Mouse (Mus musculus) liver, adult 2 months (tissue): ENCODE results near the gene Atp8b2. TPM values are rescaled to one million over a fixed set of nuclear protein-coding genes. Genes with fewer than 3 reads are reported as not detected.

Source experiments
- DNase-seq: peaks from one replicate; pipeline ENCODE4 v3.0.0-alpha.2; 2011; ENCODE audit warnings: low read depth, low spot score; ENCODE audit errors: extremely low read depth
- H3K27ac ChIP-seq: fragments of 200-500 bp; replicated peaks from 2 replicates; pipeline ENCODE4 v1.5.1; 2012; ENCODE audit warnings: low read depth, mild to moderate bottlenecking, control low read depth, inconsistent platforms, low read length; ENCODE audit not compliant: insufficient read depth
- H3K27me3 ChIP-seq: fragments of 200-500 bp; 2 replicates; pipeline ENCODE4 v1.6.1; 2012; ENCODE audit warnings: mild to moderate bottlenecking, moderate library complexity, low read length, inconsistent platforms; ENCODE audit not compliant: control insufficient read depth, insufficient read depth
- H3K36me3 ChIP-seq: fragments of 200-500 bp; 2 replicates; pipeline ENCODE4 v1.6.1; 2012; ENCODE audit warnings: low read length, inconsistent platforms; ENCODE audit not compliant: control insufficient read depth, insufficient read depth
- H3K4me1 ChIP-seq: fragments of 200-500 bp; 2 replicates; pipeline ENCODE4 v1.6.1; 2011; ENCODE audit warnings: low read length; ENCODE audit not compliant: control insufficient read depth, insufficient read depth
- H3K4me3 ChIP-seq: fragments of 200-500 bp; 2 replicates; pipeline ENCODE4 v1.5.1; 2011; ENCODE audit warnings: low read depth, mild to moderate bottlenecking, control low read depth, low read length, moderate library complexity; ENCODE audit not compliant: insufficient read depth
- H3K79me2 ChIP-seq: fragments of 200-500 bp; 2 replicates; pipeline ENCODE4 v1.6.1; 2012; ENCODE audit warnings: inconsistent platforms, mild to moderate bottlenecking, low read length, moderate library complexity; ENCODE audit not compliant: control insufficient read depth, insufficient read depth
- H3K9ac ChIP-seq: fragments of 200-500 bp; 2 replicates; pipeline ENCODE4 v1.6.1; 2012; ENCODE audit warnings: low read depth, mild to moderate bottlenecking, control low read depth, inconsistent platforms, low read length
- CTCF ChIP-seq: fragments of 200-500 bp; IDR thresholded peaks from 2 replicates; pipeline ENCODE4 v1.5.1; 2011; ENCODE audit warnings: low read depth, low read length, control low read depth
- POLR2A ChIP-seq: fragments of 200-500 bp; IDR thresholded peaks from 2 replicates; pipeline ENCODE4 v1.6.1; 2011; ENCODE audit warnings: low read length, control low read depth; ENCODE audit not compliant: insufficient read depth; ENCODE audit errors: extremely low read depth
- WGBS: fragments of 180-500 bp; shearing (Covaris S2); methylation state at CpG from one replicate; pipeline ENCODE4 v1.1.7; 2018; 5-methylcytosine and 5-hydroxymethylcytosine counted together
- polyA plus RNA-seq: library from polyadenylated mRNA; depleted of rRNA; stranded (reverse); fragments of >200 nt; gene quantifications from 2 replicates; pipeline ENCODE4 v1.2.3, GENCODE M21; 2012
- total RNA-seq: library from RNA; depleted of rRNA; stranded (reverse); fragments of >200 nt; gene quantifications from 2 replicates; pipeline ENCODE4 v1.2.3, GENCODE M21; 2014

Gene Atp8b2
- total and polyA plus RNA-seq, 2 experiments, result 2.3 to 4.0 TPM

DNA sequence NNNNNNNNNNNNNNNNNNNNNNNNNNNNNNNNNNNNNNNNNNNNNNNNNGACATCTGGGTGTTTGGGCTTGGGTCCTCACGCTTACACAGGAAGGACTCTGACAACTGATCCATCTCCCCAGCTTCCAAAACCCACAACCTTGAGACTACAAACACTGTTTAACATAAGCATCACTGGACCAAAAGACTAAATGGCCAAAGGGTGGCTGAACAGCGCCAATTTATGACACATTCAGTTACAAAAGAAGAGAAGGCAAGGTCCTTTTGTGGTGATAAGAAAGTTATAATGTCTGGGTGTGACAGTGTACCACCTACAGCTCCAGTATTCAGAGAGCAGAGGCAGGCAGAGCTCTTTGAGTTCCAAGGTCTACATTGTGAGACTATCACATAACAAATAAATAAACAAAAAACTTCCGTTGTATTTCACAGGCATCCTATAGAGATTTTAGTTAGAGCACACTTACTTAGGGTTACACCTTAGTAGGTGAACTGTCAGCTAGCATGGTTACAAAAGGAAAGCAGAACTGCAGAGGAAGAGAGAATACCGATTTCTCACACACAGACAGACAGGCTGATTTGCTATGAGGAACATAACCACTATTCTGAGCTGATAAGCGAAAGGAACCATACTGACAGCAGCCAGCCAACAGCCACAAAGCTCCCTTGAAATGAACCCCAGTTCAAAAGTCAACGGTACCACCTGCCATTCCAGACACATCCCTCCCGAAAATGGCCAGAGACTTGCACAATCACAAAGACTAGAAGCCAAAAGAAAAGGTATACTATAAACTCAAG is 6.9 kb downstream of the Atp8b2 start:
- no peaks in the 10 kb centered on the region for H3K4me1 ChIP-seq
- no peak overlapping the region for H3K9ac ChIP-seq
- no peak overlapping the region for H3K4me3 ChIP-seq
- TF ChIP-seq POLR2A, result no peak
- no peak for TF ChIP-seq CTCF
- WGBS, result 84% methylated on average over 7 of the region's 7 CpGs
- no peaks in the 10 kb centered on the region for H3K27me3 ChIP-seq
- H3K79me2 ChIP-seq, result no peaks in the 10 kb centered on the region
- H3K27ac ChIP-seq, result no peak overlapping the region
- DNase-seq, result no peak
- no peaks in the 10 kb centered on the region for H3K36me3 ChIP-seq

DNA sequence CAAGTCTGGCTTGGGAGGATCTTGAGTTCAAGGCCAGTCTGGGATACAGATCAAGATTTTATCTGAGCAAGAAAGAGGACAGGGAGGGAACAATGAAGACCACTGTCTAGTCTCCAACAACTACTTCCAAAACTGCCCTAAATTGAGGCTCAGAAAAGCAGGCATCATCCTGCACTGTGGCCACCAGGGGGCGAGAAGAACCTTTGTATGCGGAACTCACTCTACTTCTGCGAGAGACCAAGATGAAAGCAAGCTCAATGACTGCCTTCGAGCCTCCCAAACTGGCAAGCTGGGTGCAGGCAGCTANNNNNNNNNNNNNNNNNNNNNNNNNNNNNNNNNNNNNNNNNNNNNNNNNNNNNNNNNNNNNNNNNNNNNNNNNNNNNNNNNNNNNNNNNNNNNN is 9.9 kb downstream of the Atp8b2 start:
- WGBS, result under 1% methylated on average over 4 of the region's 4 CpGs
- Histone ChIP-seq H3K27ac (no peak overlapping the region), H3K79me2 (no peaks in the 10 kb centered on the region), H3K36me3 (no peaks in the 10 kb centered on the region), H3K27me3 (no peaks in the 10 kb centered on the region), H3K4me1 (no peaks in the 10 kb centered on the region), H3K9ac (no peak overlapping the region), H3K4me3 (no peak overlapping the region)
- peak; percentile 56 for DNase-seq
- TF ChIP-seq POLR2A (no peak), CTCF (peak; percentile 83)

DNA sequence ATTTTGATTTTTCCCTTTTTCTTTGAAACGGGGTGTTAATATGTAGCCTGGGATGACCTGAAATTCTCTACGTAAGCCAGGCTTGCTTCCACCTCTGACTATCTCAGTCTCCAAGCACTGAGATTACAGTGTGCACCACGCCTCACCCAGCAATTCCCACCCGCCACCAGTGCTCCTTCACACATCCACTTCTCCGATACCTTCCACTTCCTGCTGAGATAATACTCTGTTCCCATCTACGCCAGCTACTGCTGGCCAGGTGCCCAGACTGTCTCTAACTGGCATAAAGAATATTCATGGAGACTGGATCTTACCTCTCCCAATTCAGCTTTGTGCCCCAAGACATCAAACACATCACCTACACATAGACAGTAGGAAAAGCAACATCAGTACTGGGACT is 14.7 kb downstream of the Atp8b2 start:
- Histone ChIP-seq H3K79me2 (no peaks in the 10 kb centered on the region), H3K27ac (no peak overlapping the region), H3K4me3 (no peak overlapping the region), H3K36me3 (no peaks in the 10 kb centered on the region), H3K27me3 (no peaks in the 10 kb centered on the region), H3K9ac (no peak overlapping the region), H3K4me1 (no peaks in the 10 kb centered on the region)
- TF ChIP-seq CTCF (no peak), POLR2A (no peak)
- DNase-seq, result no peak
- 77% methylated on average over 6 of the region's 6 CpGs for WGBS

DNA sequence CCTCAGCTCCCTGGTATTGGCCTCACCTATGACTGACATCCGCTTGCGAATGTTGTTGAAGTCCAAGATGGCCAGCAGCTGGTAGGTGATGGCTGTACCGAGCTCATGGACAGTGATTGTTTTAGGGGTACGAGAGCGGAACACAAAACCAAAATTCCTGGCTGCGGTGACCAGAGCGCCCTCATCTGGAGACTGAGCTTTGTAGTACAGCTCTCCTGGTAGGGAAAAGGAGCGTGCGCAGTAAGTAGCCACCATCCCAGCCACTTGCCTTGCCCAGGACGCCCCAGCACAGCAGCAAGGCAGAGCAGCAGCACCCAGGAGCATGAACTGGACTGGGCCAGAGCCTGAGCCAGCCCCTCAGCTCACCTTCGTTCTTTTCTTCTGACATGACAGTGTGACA is 15.3 kb downstream of the Atp8b2 start:
- Histone ChIP-seq H3K27me3 (no peaks in the 10 kb centered on the region), H3K27ac (no peak overlapping the region), H3K79me2 (no peaks in the 10 kb centered on the region), H3K4me1 (no peaks in the 10 kb centered on the region), H3K4me3 (no peak overlapping the region), H3K36me3 (no peaks in the 10 kb centered on the region), H3K9ac (no peak overlapping the region)
- 95% methylated on average over 11 of the region's 11 CpGs for WGBS
- DNase-seq, result no peak
- TF ChIP-seq CTCF, result 0 out of 2 replicates have a peak, but pooled peaks have one; percentile 2
- no peak for TF ChIP-seq POLR2A

DNA sequence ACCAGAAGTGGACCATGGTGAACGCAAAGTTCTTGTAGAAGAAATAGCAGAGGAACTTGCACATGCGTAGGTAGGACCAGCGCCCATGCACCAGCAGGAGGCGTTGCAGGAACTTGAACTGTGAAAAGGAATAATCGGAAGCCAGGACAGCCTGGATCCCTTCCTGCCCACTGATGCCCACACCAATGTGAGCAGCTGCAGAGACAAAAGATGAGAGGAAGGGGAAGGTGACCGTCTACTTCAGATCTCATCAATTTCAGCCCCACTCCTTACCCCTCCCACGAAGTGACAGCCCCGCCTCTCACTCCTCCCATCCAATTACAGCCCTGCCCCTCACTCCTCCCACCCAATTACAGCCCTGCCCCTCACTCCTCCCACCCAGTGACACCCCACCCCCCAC is 18.3 kb downstream of the Atp8b2 start:
- no peak overlapping the region for H3K9ac ChIP-seq
- H3K4me3 ChIP-seq, result no peak overlapping the region
- H3K4me1 ChIP-seq, result no peaks in the 10 kb centered on the region
- TF ChIP-seq CTCF (no peak), POLR2A (no peak)
- no peak overlapping the region for H3K27ac ChIP-seq
- WGBS, result 97% methylated on average over 7 of the region's 8 CpGs
- no peaks in the 10 kb centered on the region for H3K79me2 ChIP-seq
- no peaks in the 10 kb centered on the region for H3K27me3 ChIP-seq
- no peak for DNase-seq
- no peaks in the 10 kb centered on the region for H3K36me3 ChIP-seq

DNA sequence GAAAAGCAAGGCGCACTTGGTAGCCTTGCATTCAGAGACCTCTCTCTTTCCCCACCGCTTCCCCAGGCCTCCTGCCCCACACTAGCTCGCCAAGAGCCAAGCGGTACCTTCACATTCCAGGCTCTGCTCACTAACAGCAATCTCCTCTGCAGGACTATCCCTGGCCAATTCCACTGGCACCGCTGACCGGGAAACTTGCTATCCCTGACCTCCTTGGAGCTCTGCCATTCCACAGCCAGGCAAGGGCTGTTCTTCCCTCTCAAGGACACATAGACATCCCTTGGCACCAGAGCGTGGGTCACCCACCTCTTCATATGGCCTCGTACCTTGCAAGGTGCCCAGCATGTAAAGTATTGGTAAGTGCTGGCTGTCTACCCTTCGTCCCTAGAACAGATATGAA is 20.4 kb downstream of the Atp8b2 start:
- Histone ChIP-seq H3K36me3 (no peaks in the 10 kb centered on the region), H3K4me3 (no peak overlapping the region), H3K27ac (no peak overlapping the region), H3K4me1 (no peaks in the 10 kb centered on the region), H3K79me2 (no peaks in the 10 kb centered on the region), H3K27me3 (no peaks in the 10 kb centered on the region), H3K9ac (no peak overlapping the region)
- 65% methylated on average over 9 of the region's 9 CpGs for WGBS
- TF ChIP-seq CTCF (no peak), POLR2A (no peak)
- DNase-seq, result peak; percentile 20
